Mouse (Mus musculus) limb, embryonic 10.5 days (tissue): ENCODE measurements around the gene Ndn. TPM values are rescaled to one million over a fixed set of nuclear protein-coding genes. Genes with fewer than 3 reads are reported as not detected.
A peak's percentile ranks its signal among the peaks of the same experiment; 100 is the strongest.

Experiments
- DNase-seq: peaks from one replicate; pipeline ENCODE4 v3.0.0-alpha.2; 2017; ENCODE audit warnings: low spot score
- H3K27ac ChIP-seq: fragments of 300-500 bp; sonication (generic); 2 replicates; pipeline ENCODE4 v1.5.1; 2016; ENCODE audit warnings: mild to moderate bottlenecking
- H3K27me3 ChIP-seq: fragments of 300-500 bp; sonication (generic); 2 replicates; pipeline ENCODE4 v1.6.1; 2016; ENCODE audit warnings: low read depth, mild to moderate bottlenecking; ENCODE audit not compliant: poor library complexity, severe bottlenecking
- H3K36me3 ChIP-seq: fragments of 300-500 bp; sonication (generic); 2 replicates; pipeline ENCODE4 v1.6.1; 2016; ENCODE audit warnings: mild to moderate bottlenecking, moderate library complexity
- H3K4me1 ChIP-seq: fragments of 300-500 bp; sonication (generic); 2 replicates; pipeline ENCODE4 v1.6.1; 2016
- H3K4me3 ChIP-seq: fragments of 300-500 bp; sonication (generic); 2 replicates; pipeline ENCODE4 v1.5.1; 2016; ENCODE audit warnings: mild to moderate bottlenecking, moderate library complexity
- H3K9me3 ChIP-seq: fragments of 300-500 bp; sonication (generic); replicated peaks from 2 replicates; pipeline ENCODE4 v1.6.1; 2016; ENCODE audit warnings: mild to moderate bottlenecking
- WGBS: fragments of 180-500 bp; shearing (Covaris S2); methylation state at CpG from one replicate; pipeline ENCODE4 v1.1.7; 2016; 5-methylcytosine and 5-hydroxymethylcytosine counted together
- polyA plus RNA-seq: library from polyadenylated mRNA; unstranded; fragments of >200 nt; fragmentation: Nextera tagmentation; extraction: Ambion mirVana; gene quantifications from 2 replicates; pipeline ENCODE4 v1.2.1, GENCODE M21; 2016

Ndn gene
- polyA plus RNA-seq = 75.0 and 87.0 TPM in 2 replicates

DNA sequence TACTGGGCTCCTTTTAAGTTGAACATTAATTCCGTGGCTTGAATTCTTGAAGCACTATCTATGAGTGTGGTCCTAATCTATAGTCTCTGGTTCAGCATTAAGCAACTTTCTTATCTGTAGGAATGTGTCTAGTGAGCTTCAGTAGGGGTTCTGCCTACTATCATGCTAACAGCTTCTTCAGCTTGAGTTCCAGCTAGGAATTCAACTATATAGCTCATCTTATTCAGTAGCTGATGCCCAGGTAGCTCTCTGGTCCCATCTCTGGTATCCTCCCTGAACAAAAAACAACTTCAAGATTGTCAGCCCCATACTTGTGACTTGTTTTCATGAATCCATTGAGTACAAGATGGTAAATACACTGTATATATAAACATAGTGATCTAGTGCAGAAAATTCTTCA, at the start of gene Ndn:
TSS of gene Ndn (plus strand) at position 301 of the 400 bp plus-strand sequence.
- 59% methylated on average over 1 of the region's 1 CpGs for WGBS
- no peaks in the 10 kb centered on the region; the same call in 1 of the 2 replicates for H3K9me3 ChIP-seq
- no peak within 1 kb of the TSS for H3K27ac ChIP-seq

DNA sequence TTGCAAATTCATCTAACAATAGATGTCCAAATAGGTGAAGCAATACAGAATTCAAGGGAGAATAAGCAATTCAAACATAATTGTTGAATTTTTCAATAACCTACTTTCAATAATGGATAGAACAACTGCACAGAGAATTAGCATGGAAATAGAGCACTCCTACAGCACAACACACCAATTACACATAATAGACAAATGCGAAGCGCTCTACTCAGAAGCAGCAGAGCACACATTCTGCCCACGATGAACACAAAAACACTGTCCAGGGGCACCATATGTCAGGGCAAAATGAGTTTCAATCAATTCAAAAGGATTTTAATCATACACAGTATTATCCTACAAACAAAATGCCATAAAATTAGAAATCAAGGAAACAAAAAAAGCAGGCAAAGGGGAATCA, 43.9 kb upstream of the Ndn start:
- no peaks in the 10 kb centered on the region for H3K4me1 ChIP-seq
- 94% methylated on average over 3 of the region's 3 CpGs for WGBS
- H3K9me3 ChIP-seq = no peaks in the 10 kb centered on the region
- H3K27me3 ChIP-seq = no peaks in the 10 kb centered on the region
- no peaks in the 10 kb centered on the region for H3K36me3 ChIP-seq
- H3K4me3 ChIP-seq = no peak overlapping the region
- no peak for DNase-seq
- H3K27ac ChIP-seq = no peak overlapping the region

More for the DNA sequence above, at the start of gene Ndn:
- DNase-seq = no peak
- H3K27me3 ChIP-seq = no peaks in the 10 kb centered on the region
- H3K4me1 ChIP-seq = peaks cover 6% of the 10 kb centered on the region
- no peaks in the 10 kb centered on the region for H3K36me3 ChIP-seq
- H3K4me3 ChIP-seq = no peak within 1 kb of the TSS

DNA sequence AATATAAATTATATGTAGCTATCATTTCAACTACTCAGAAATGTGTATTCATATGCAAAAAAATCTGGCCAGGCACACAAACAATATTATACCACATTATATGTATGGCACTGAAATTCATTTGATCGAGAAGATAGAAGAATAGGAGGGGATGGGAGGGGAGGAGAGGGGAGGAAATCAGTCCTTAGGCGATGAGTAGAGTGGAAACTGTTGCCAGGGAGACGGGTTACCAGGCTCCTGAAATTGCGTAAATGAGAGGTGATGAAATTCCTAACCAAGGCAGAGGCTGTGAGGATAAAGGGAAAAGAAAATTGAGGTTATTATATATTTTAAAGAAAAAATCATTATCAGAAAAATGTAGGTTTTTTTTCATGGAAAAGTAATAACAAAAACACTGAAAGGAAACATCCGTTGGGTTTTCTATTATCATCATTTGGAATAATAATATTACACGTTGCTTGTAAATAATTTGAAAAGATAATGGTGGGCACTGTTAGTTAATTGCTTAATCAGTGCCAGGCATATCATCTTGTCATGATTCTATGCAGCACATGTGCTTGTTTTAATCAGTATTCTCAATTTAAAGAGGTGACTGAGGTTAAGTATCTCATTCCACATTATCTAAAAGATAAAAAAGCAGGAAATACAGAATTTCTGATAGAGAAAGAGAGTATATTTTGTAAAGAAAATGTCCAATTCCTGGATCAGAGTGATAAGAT, 39.3 kb upstream of the Ndn start:
- H3K4me1 ChIP-seq = no peaks in the 10 kb centered on the region
- no peak overlapping the region for H3K27ac ChIP-seq
- no peak for DNase-seq
- no peak overlapping the region for H3K4me3 ChIP-seq
- no peaks in the 10 kb centered on the region for H3K27me3 ChIP-seq
- no peaks in the 10 kb centered on the region for H3K9me3 ChIP-seq
- WGBS = 56% methylated on average over 6 of the region's 6 CpGs
- no peaks in the 10 kb centered on the region for H3K36me3 ChIP-seq

DNA sequence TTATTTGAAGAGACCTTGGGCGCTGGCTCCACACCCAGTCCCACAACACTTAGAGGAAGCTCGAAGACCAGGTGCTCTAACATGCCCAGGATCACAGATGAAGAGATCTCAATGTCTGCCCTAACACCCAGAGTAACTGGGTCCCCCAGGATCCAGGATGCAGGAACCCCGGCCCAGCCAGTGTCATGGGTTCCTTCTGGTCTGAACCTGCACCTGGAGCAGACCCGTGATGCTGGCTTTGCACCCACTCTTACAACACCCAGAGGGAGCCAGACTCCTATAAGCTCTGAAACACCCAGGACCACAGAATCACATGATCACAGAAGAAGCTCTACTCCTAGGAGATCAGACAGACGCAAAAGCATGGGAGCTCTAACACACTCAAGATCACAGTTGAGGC, 29.6 kb upstream of the Ndn start:
- WGBS = 80% methylated on average over 5 of the region's 5 CpGs
- no peak for DNase-seq
- H3K36me3 ChIP-seq = no peaks in the 10 kb centered on the region
- H3K27ac ChIP-seq = no peak overlapping the region
- H3K4me1 ChIP-seq = no peaks in the 10 kb centered on the region
- no peaks in the 10 kb centered on the region for H3K27me3 ChIP-seq
- 0 out of 2 replicates have a peak, but pooled peaks cover 3% of the 10 kb centered on the region for H3K9me3 ChIP-seq
- no peak overlapping the region for H3K4me3 ChIP-seq

DNA sequence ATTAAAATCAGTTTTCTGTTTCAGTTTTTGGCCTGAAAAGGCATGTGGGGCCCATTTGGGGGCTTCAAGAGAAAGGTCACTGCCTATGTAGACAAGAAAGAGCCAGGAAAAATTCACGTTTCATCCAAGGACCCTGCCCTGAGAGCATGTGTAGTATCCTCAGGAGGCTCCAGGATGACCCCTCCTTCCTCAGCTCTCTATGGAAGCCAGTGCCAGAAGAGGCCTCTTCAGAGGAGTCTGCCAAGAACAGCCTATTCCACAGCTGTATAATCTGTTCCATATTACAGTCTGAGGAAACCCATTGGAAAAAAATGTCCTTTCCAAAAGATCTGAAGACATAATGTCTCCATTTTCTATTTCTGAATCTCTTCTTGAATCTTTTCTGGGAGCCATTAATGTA, 958 bp upstream of the Ndn start:
- H3K4me3 ChIP-seq = no peak overlapping the region
- no peaks in the 10 kb centered on the region; the same call in 1 of the 2 replicates for H3K9me3 ChIP-seq
- H3K36me3 ChIP-seq = no peaks in the 10 kb centered on the region
- H3K4me1 ChIP-seq = peaks cover 6% of the 10 kb centered on the region
- H3K27me3 ChIP-seq = no peaks in the 10 kb centered on the region
- DNase-seq = no peak
- 32% methylated on average over 1 of the region's 1 CpGs for WGBS
- H3K27ac ChIP-seq = no peak overlapping the region

DNA sequence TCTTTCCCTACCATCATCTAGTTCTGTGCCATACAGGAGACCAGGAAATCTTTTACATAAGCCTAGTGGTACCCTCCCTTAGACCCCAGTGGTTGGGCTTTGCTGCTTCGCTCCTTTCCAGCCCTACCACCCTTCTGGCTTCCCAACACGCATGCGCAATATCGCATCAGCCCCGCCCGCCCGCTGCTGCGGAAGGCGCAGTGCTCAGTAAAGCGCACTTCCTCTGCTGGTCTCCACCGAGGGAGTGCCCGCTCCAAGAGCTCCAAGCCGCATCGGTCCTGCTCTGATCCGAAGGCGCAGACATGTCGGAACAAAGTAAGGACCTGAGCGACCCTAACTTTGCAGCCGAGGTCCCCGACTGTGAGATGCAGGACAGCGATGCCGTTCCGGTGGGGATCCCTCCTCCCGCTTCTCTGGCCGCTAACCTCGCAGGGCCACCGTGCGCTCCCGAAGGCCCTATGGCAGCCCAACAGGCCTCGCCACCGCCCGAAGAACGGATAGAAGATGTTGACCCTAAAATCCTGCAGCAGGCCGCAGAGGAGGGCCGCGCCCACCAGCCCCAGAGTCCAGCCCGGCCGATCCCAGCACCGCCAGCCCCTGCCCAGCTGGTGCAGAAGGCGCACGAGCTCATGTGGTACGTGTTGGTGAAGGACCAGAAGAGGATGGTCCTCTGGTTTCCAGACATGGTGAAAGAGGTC, 1.9 kb downstream of the Ndn start:
- H3K9me3 ChIP-seq = no peaks in the 10 kb centered on the region; the same call in 1 of the 2 replicates
- H3K36me3 ChIP-seq = no peaks in the 10 kb centered on the region
- peak overlapping the region; percentile 63 for H3K4me3 ChIP-seq
- H3K27me3 ChIP-seq = no peaks in the 10 kb centered on the region
- H3K4me1 ChIP-seq = peaks cover 6% of the 10 kb centered on the region
- H3K27ac ChIP-seq = peak overlapping the region; percentile 84
- DNase-seq = peak; percentile 81
- WGBS = 12% methylated on average over 42 of the region's 42 CpGs

DNA sequence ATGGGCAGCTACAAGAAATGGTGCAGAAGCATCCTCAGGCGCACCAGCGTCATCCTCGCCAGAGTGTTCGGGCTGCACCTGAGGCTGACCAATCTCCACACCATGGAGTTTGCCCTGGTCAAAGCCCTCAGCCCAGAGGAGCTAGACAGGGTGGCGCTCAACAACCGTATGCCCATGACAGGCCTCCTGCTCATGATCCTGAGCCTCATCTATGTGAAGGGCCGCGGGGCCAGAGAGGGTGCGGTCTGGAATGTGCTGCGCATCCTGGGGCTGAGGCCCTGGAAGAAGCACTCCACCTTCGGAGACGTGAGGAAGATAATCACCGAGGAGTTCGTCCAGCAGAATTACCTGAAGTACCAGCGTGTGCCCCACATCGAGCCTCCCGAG, 2.4 kb downstream of the Ndn start:
- WGBS = 27% methylated on average over 17 of the region's 17 CpGs
- peak overlapping the region; percentile 84 for H3K27ac ChIP-seq

DNA sequence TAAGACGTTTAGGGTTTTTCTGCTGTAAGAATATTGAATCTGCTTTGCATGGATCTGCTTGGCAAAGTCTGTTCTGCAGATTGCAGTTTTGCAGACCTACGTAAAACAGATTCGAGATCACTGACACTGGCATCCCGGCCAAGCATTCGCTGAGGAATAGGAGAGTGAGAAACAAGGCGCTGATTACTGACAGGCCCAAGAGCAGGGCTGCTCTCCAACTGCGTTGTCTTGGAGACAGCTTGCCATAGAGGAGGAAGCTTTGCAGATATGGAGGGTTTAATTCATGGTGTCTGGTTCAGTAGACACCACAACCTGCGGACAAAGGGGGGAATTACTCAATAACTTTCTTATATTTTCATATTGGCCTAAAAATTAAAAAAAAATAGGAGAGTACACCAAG, 4.9 kb downstream of the Ndn start:
- 62% methylated on average over 8 of the region's 8 CpGs for WGBS
- Histone ChIP-seq H3K4me1 (peaks cover 6% of the 10 kb centered on the region), H3K36me3 (no peaks in the 10 kb centered on the region), H3K4me3 (no peak overlapping the region), H3K27me3 (no peaks in the 10 kb centered on the region), H3K9me3 (no peaks in the 10 kb centered on the region; the same call in 1 of the 2 replicates), H3K27ac (no peak overlapping the region)
- DNase-seq = no peak

More for the DNA sequence above, 2.4 kb downstream of the Ndn start:
- H3K4me1 ChIP-seq = peaks cover 6% of the 10 kb centered on the region
- peak; percentile 31 for DNase-seq
- H3K9me3 ChIP-seq = no peaks in the 10 kb centered on the region; the same call in 1 of the 2 replicates
- no peaks in the 10 kb centered on the region for H3K27me3 ChIP-seq
- H3K36me3 ChIP-seq = no peaks in the 10 kb centered on the region
- H3K4me3 ChIP-seq = peak overlapping the region; percentile 63

DNA sequence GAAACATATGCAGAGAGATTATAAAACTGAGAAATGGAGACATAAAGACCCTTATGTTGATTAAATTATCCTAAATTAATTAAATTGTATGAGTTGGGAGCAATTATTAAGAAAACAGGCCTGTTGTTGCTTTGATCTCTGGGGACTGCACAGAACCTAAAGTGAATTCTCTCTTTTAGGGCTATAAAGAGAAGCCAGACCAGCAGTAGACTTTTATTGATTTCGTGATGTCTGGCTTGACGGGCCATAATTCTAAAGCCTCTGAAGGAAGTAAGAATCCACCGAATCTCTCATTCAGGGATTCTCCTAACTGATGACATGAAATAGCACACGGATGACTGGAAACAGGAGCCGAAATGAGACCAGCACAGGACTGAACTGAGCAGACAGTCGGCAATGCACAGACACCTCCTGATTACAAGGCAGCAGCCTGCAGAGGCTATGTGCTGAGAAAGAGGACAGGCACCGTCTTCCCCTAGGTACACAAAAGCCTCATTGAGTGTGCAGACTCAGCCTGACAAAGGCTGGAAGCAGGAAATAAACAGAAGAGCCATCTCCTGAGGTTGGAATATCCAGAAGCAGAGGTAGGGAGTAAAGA, 18.8 kb downstream of the Ndn start:
- 61% methylated on average over 7 of the region's 7 CpGs for WGBS
- Histone ChIP-seq H3K4me1 (no peaks in the 10 kb centered on the region), H3K4me3 (no peak overlapping the region), H3K27me3 (no peaks in the 10 kb centered on the region), H3K9me3 (no peaks in the 10 kb centered on the region; the same call in 1 of the 2 replicates), H3K36me3 (no peaks in the 10 kb centered on the region), H3K27ac (no peak overlapping the region)
- no peak for DNase-seq

DNA sequence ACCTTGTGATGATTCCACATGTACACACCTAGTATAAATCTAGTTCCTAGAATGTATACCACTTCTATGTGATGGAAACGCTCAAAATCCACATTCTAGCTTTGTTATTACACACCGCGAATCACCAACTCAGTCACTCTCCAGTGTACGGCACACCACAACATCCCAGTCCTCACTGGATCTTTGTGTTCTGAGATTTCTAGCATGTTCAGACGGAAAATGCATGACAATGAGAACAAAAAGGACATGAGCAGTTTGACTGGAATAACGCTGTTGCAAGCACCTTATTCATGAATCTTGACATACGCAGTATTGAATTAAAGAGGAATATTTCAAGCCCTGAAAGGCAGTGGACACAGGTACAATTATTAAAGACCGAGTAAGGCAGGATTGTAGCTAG, 20.4 kb downstream of the Ndn start:
- no peak for DNase-seq
- Histone ChIP-seq H3K36me3 (no peaks in the 10 kb centered on the region), H3K4me3 (no peak overlapping the region), H3K27me3 (no peaks in the 10 kb centered on the region), H3K9me3 (no peaks in the 10 kb centered on the region; the same call in 1 of the 2 replicates), H3K27ac (no peak overlapping the region), H3K4me1 (no peaks in the 10 kb centered on the region)
- 86% methylated on average over 8 of the region's 8 CpGs for WGBS

DNA sequence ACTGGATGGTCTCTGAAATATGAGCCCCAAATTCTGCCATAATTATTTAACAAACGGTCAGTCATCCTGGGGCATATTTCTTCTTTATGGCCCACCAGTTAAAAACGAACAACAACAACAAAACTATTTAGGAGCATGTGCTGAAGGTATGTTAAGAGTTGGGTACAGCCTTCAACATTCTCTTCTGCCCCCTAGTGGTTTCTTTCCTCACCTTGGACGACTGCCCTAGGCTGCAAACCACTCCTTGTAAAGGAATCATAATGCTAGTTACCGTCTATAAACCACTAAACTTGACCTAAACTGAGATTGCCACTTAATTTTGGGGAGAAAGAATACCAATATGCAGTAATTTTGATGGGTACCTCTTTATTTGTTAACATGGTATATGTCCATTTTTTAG, 29.3 kb downstream of the Ndn start:
- no peaks in the 10 kb centered on the region for H3K36me3 ChIP-seq
- DNase-seq = no peak
- 38% methylated on average over 4 of the region's 4 CpGs for WGBS
- no peaks in the 10 kb centered on the region for H3K27me3 ChIP-seq
- H3K4me1 ChIP-seq = peaks cover 4% of the 10 kb centered on the region
- no peak overlapping the region for H3K4me3 ChIP-seq
- H3K27ac ChIP-seq = no peak overlapping the region
- peaks cover 11% of the 10 kb centered on the region; the same call in 1 of the 2 replicates for H3K9me3 ChIP-seq

DNA sequence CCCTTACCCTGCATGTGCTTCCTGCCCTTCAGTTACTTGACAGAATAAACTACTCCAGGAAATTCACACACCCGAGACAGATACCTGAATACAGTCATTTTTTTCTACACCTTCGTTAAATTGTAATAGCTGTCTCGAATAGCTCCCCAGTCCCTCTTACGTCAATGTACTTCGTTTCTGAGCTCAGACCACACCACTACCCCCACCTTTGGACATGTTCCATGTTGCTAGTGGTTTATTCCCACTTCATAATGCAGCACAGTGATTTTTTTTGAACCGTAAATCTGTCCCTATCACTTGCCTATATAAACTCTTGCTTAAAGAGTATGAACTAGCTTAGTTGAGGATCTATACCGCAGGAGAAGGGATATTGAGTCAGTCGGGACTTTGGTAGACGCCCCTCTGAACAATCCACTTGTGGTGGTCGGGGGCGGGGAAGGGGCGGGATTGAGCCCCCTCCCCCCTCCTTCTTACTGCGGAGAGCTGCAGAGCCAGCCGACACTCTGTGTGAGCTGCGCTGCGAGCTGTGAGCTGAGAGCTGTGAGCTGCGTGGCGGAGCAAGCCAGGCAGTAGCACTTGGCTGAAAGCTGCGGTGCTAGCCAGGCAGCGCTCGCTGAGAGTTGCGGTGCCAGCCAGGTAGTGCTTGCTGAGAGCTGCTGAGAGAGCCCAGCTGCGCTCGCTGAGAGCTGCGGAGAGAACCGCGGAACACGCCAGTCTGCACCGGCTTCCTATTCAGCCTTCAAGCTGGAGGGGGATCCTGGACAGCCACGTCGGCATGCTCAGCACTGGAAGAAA, 30.3 kb downstream of the Ndn start, which contains the start of gene Magel2:
TSS of gene Magel2 (plus strand) at position 501 of the 795 bp plus-strand sequence.
- H3K4me1 ChIP-seq = peaks cover 4% of the 10 kb centered on the region
- peak; percentile 72 for DNase-seq
- peak within 1 kb of the TSS; percentile 70 for H3K27ac ChIP-seq
- no peaks in the 10 kb centered on the region for H3K36me3 ChIP-seq
- H3K9me3 ChIP-seq = peaks cover 11% of the 10 kb centered on the region; the same call in 1 of the 2 replicates
- WGBS = 13% methylated on average over 31 of the region's 31 CpGs
- peak within 1 kb of the TSS; percentile 58 for H3K4me3 ChIP-seq
- no peaks in the 10 kb centered on the region for H3K27me3 ChIP-seq
